Mouse (Mus musculus) layer of hippocampus, postnatal 14 days (tissue): ENCODE measurements around the gene S100a4. TPM values are rescaled to one million over a fixed set of nuclear protein-coding genes. Genes with fewer than 3 reads are reported as not detected.
A peak's percentile ranks its signal among the peaks of the same experiment; 100 is the strongest.

ENCODE experiments used
- DNase-seq, 2 experiments: peaks; one replicate each; pipeline ENCODE4 v3.0.0; 2021 to 2022; ENCODE audit warnings: low spot score in 2 of 2, mixed read lengths in 1 of 2
- total RNA-seq, 2 experiments: library from RNA; stranded (reverse); gene quantifications; 2 replicates each; pipeline ENCODE4 v1.2.3; 2021

Gene S100a4
- total RNA-seq, 2 experiments from 2014 or later = 7.3 to 9.1 TPM

DNA sequence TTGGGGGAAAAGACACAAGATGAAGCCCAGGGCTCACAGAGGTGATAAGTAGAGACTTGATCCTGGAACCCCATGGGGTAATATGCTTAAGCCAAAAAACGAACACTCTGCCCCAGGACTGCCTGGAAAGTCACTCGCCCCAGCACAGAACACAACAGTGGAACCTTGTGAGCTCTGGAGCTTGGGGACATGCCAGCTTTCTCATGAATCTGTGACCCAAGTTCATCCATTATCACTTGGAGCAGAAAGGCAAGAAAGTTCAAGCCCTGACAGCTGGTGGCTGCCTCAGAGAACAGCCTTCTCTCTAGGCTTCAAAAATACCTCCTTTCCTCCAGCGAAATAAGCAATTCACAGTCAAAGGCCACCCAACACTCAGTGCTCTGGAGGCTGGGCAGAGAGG is 4.2 kb upstream of the S100a4 start:
- DNase-seq = no peak

DNA sequence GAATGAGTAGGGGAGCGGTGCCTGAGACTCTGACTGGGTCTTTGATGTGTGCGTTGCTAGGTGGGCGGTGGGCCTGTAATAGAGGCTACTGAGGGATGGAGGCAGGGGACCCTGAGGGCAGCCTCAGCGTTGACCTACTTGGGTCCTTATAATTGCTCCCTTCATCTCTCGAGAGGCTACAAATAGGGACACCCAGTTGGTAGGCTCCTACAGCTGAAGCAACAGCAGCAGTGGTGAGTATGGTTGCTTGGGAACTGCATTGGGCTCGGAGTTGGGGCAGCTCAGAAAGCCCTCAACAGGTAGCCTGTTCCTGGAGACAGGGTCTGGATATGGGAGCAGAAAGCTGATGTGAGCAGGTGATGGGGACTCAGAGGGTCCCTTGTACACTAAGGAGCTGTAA is 3.5 kb upstream of the S100a4 start:
- DNase-seq = no peak

DNA sequence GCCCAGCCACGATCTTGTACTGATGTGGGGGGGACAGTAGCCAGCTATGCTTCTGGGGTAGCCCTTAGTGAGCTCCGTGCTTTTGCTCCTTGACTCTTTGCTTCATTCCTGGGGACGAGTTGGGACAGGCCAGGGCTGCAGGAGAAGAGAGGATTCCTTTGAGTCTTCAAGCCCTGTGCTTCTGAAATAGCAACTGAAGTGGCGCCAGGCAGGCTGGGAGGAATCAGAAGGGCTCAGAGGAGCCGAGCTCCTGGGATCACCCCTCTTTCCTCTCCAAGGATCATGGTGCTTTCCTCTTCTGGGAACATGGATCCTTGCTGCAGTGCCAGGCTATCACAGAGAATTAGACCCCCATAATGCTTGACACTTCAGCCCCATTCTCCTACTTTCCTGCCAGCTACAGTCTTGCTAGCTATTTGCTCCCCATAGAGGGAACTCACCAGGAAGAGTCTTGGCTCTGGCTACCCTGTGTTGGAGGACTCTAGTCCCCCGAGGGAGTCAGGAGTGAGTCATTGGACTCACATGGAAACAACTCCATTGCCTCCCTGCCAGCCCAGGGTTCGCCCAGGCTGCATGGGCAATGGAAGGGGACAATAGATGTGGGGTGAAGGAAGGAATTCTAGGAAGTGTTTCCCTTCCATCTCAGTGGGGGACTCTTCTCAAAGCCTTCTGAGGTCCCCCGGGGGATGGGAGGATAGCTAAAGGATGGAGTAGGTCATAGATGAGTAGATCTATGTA is 2.9 kb upstream of the S100a4 start:
- no peak for DNase-seq

DNA sequence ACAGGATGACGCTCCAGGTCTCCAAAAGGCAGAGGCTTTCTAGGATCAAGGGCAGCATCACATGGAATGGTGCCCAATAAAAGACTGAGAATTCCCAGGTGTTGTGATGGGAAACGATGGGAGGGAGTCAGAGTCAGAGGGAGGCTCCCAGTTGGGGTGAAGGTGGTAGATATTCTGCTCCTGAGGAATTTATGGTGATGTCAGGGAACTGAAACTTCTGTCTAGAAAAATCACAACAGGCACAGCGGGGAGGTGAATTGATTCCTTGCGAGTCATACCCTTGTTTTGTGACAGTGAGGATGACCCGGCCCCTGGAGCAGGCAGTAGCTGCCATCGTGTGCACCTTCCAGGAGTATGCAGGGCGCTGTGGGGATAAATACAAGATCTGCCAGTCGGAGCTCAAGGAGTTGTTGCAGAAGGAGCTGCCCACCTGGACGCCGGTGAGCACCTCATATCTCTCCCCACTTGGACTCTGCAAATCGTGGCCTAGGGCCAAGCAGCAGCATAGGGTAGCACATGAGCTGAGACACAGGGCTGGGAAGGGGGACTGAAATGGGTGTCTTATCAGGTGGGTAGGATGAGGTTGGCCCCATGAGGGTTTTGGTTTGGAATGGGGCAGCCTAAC is 2.0 kb upstream of the S100a4 start, which contains the start of gene Gm42674:
Gene Gm42674 (plus strand): TSS at position 419 of the 625 bp plus-strand sequence.
- no peak for DNase-seq

DNA sequence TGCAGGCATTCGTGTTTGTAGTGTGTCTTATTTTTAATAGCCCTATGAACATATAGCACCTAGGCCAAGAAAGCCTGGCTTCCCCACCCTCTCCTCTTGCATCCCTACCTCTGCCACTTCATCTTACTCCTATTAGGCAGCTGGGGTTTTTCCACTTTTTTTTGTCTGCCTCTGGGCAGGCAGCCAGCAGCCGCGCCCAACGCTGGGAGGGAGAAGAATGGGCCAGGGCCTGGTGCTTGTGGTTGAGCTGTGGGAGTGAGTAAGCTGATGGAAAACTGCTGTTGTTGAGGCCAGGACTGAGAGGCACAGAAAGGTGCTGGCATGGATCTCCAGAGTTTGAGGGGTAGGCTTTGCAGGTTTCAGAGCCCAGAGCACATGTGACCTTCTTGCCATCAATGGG is 845 bp downstream of the S100a4 start:
- DNase-seq = peak; percentile 53 to 55

DNA sequence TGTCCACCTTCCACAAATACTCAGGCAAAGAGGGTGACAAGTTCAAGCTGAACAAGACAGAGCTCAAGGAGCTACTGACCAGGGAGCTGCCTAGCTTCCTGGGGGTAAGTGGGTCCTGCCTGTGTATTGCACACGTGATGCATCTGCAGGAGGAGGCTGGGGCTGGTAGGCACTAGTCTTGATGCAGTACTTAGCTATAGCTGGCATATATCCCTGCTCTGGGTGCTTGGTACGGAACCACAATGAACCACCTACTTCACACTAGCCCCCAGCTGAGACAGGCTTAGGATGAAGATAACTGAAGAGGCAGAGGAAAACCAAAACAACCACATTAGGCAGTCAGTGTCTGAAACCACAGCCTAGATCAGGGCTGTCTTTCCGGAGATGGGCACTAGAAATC is 1.5 kb downstream of the S100a4 start:
- DNase-seq = no peak

DNA sequence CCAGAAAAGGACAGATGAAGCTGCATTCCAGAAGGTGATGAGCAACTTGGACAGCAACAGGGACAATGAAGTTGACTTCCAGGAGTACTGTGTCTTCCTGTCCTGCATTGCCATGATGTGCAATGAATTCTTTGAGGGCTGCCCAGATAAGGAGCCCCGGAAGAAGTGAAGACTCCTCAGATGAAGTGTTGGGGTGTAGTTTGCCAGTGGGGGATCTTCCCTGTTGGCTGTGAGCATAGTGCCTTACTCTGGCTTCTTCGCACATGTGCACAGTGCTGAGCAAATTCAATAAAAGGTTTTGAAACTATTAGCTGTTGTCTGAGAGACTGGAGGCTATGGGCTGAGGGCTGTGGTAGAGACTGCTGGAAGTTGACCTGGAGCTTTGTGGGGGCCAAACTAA is 2.2 kb downstream of the S100a4 start:
- DNase-seq = no peak

DNA sequence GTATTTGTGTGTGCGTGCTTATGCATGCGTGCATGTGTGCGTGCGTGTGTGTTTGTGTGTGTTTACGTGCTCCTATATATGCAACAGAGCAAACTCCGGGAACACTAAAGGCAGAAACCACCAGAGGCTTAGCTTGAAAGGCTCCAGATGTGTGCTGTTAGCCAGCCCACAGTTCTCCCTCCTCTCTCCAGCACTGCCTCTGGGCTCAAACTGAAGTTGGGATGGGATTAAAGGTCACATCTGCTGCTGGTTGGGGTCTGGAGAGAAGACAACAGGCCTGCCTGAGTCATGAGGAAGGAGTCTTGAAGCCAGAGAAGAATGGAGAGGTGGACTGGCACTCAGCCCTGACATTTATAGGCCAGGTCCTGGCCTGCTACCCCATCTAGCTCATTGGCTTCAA is 2.6 kb downstream of the S100a4 start:
- no peak for DNase-seq

DNA sequence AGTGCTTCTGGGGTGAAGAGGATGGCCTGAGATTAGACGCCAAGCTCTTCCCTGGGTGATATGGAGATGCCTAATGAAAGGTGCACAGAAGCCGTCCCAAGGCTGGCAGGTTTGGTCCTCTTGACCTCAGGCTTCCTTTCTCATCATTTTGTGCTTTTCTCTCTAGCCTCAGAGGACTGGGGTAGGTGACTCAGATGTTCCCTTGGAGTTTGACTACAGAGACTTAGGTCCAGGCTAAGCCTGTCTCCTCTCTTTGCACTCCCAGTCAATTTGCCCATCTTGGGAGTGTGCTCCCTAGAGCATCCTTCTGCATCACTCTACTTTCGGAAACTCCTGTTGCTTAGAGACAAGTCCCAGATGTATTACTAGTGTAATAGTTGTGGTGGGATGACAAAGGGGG is 3.8 kb downstream of the S100a4 start:
- DNase-seq = no peak

DNA sequence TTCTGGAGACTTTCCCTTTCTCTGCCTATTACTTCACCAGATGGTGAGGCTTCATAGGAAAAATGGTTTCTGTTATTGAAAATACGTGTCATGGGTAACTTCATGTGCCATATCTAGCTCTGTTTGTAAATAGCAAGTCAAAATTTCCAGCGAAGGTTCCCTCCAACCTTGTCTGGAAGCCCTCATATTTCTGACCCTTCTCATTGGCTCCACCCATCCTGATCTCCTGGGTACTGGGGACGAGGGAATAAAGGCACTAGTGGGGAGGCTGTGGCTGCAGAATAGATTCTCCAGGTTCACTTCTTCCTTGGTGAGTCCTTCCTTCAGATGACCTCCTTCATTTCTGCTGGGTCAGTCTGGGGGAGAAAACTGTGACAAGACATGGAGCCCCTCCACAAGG is 4.7 kb downstream of the S100a4 start, which contains the start of gene S100a5:
Gene S100a5 (plus strand): TSS at position 301 of the 400 bp plus-strand sequence.
- DNase-seq = no peak

DNA sequence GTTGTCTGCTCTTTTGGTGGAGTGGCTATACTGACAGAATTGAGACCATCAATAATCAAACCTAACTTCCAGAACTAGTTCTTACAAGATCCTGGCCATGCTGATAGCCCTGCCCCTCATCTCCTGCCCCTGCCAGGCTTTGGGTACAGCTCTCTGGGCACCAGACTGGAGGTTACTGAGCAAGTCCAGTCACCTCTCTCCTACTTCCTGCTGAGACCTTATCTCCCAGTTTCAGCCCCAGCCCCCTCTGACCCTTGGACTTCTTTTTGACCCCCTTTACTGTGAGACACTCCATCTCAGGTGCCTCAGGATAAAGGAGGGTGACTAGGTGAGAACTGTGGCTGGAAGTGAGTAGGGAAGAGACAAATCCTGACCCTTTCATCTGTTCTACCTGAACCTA is 5.5 kb downstream of the S100a4 start:
- DNase-seq = no peak

DNA sequence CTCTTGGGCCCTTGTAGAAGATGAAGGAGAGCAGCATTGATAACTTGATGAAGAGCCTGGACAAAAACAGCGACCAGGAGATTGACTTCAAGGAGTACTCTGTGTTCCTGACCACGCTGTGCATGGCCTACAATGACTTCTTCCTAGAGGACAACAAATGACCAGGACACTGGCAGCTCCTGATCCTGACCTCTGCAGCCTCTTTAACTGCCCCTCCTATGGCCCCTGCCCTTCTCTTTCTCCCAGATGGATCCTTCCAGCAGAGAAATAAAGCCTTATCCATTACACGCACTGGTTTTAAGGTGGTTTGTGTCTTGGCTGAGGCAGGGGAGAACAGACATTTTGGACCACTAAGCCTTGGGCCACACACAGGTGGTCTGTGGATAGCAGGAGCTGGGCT is 7.9 kb downstream of the S100a4 start:
- DNase-seq = no peak

DNA sequence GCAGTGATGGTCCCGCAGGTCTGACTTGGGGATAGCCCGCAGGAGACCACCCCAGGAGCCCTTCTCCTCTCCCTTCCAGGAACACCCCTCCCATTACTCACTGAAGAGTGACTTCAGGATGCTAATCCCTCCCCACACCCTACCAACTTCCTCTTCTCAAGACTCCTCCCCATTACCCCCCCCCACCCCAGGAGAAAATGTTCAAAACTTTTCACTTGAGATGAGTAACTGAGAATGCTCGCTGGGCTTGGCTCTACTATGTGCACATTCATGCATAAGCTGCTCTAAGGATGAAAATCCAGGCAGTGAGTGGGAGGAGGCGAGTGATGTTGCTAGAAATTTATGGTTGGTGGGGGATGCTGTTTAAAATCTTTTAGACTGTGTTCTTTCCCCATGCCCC is 8.5 kb downstream of the S100a4 start:
- DNase-seq = no peak

DNA sequence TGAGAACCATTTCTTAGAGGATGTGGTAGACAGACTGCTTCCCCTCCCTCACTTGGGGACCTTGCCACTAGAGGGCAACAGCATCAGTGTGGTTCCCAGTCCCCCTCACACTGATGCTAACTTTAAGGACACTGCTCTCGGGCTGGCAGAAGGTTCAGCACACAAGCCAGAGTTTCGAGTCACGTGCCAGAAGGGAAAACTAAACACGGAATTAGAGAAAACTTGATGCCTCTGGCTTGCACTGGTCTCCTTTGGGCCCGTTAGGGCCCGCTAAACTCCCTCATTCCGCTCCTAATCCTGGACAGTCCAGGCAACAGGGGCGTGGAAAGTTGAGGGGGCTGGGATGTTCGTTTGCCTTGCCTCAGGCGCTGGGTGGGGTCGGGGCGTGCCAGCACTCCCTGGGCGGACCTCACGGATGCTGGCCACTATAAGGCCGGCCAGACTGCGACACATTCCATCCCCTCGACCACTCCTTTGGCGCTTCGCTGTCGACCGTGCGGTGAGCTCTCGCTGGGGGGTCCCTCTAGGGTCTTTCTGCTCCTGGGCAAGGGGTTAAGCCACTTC is 9.2 kb downstream of the S100a4 start, which contains the start of gene S100a6:
Gene S100a6 (plus strand): TSS at position 155 of the 564 bp plus-strand sequence.
- peak in 1 of 2 experiments; percentile 58 for DNase-seq

DNA sequence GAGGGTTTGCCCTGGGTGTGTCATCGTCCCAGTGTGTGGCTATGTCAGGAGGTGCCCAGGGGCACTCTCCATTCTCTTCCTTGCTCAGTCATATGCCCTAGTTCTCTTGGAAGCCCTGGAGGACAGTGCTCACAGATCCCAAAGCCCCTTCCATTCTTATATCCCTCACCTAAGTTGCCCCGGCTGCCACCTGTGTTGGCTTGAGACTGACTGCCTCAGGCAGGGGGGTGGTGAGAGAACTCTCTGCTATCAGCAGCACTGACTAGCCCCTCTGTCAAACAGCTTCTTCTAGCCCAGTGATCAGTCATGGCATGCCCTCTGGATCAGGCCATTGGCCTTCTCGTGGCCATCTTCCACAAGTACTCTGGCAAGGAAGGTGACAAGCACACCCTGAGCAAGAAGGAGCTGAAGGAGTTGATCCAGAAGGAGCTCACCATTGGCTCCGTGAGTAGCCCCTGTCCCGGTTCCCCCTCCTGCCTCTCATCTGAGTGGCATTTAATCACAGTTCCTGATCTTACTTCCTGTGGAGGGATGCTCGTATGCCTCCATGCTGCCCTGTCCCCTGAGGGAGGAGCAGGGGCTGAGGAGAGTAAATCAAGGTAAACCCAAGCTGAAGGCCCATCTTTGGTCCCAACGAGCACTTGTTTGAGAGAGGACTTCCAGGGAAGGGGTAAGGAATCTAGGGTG is 10.0 kb downstream of the S100a4 start:
- DNase-seq = no peak

DNA sequence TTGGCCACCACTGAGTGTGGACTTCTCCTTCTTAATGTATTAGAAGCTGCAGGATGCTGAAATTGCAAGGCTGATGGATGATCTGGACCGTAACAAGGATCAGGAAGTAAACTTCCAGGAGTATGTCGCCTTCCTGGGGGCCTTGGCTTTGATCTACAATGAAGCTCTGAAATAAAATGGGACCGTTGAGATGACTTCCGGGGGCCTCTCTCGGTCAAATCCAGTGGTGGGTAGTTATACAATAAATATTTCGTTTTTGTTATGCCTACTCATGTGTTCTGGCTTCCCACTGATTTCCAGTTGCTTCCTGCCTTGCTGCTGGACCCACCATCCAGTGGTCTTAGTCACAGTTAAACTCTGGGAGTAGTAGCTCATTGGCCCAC is 10.6 kb downstream of the S100a4 start:
- DNase-seq = no peak

DNA sequence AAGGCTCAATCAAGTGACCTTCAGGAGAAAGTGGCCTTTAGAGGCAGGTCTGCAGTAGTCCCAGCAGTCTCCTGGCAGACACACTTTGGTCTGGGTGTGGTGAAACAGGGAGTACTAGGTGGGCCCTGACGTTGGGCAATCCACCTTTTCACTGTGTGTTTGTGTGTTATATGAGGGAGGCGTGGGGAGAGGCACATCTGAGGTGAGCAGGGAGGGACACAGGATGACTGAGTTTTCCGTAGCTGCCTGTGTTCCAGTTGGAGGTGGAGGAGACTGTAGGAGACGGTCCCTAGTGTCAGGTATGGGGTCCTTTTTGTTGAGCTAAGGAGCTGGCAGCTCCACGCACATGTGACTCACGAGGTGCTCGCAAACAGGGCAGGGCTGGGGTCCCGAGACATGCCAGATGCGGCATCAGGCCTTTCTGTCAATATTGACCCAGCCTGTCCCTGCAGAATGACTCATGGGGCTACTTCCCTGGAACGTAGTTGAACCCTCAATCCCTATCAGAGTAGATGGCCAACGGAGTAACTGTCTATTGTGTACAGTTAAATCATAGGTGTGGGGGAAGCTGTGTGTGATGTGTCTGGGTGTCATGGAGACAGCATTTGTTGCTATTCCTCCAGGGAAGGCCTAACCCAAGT is 11.2 kb downstream of the S100a4 start:
- no peak for DNase-seq

DNA sequence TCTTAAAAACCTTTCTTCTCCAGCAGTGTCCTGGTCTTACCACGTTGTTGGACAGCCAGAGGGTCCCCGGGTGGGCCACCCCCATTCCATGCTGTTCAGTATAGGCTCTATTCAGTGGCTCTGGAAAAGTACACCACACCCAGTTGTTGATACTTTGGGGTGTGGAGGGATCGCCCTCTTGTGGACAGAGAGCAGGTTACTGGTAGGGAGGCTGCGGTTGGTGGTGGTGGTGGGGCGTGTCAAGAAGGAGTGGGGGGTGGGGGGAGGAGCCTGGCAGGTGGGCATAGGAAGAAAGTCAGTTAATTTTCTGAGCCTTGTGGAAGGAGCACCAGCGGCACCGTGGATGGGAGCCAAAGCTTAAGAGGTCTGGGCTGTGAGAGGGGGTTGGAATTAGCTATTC is 11.8 kb downstream of the S100a4 start:
- peak; percentile 58 to 73 for DNase-seq

DNA sequence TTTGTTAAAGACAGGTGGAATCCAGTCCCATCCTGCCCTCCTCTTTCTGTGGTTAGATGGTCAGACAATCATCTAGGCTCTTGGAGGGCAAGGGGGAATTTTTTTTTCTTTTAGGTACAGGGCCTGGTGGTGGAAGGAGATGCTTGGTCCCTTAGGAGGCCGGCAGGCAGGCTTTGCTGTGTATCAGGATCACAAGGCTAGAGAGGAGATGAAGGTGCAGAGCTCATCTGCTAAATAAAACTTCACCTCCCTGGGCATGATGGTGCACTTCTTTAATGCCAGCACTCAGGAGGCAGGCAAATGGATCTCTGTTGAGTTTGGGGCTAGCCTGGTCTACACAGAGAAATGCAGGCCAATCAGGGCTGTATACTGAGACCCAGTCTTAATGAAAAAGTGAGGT is 12.3 kb downstream of the S100a4 start:
- DNase-seq = no peak

DNA sequence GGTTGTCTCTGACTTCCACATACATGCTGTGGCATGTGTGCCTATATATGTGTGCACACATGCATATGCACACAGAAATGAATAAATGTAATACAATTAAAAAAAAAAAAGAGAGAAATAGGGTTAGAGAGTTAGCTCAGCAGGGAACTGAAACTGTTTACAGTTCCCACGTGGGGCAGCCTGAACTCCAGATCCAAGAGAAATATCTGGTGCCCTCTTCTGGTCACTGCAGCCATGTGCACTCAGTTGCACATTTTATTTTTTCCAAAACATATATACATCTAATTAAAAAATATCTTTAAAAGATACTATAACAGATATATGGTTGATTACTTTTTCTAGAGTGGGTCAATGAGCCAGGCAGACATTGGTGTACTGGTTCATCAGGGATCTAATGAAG is 14.0 kb downstream of the S100a4 start:
- no peak for DNase-seq

DNA sequence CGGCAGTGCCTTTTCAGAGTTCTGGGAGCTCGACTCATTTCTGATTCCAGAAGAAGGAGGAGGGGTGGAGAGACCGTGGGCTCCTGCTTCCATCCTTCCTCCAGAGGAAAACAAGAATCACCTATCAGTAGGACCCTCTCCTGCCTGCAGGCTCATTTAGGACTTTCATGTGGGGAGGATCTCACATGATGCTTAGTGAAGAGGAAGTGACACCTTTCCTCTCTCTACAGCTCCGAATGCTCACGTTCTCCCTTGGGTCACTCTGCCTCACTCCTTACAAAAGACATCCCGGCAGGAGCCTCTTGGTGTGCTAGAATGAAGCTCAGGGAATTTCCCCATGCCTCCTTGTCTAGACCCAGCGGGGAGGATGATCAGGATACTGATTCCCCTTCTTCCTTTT is 18.0 kb downstream of the S100a4 start:
- DNase-seq = no peak
